Comparison of ENCODE assay signal across 21 mouse cellular contexts in the genomic region with DNA sequence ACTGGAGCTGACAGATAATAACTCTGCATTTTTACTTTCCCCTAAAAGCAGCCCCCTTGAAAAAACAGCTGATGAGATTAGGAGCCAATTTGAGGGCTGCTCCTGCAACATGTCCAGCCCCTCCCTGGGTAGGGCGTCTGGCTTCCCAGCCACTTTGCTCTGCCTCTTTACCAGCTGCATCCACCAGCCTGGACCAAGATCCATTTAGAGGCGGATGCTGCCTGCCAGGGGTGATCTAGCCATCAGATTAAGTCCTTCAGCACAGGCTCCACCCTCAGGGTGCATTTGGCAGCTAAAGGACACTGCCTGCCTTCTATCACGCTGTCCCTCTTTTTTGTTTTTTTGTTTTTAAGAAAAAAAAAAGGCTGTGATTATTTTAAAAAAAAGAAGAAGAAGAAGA.
DNase-seq lines count a peak whose midpoint lies in the region; ATAC-seq and TF ChIP-seq lines count a peak whose summit lies in the region.
"Had no signal": no experiment of that assay in that cellular context is flagged by ENCODE, and none has a peak within 500 bp of the region (broad histone marks: within the 10 kb centered on the region; RNA-seq: fewer than 3 reads in every experiment).

No protein-coding gene starts in this region.

- no peaks in the 10 kb centered on the region for H3K9me3 ChIP-seq in intestine, embryonic 14.5 days (ENCODE audit: control insufficient read depth, low read length)
- H3K9me3 ChIP-seq in intestine, postnatal 0 days (ENCODE audit: control insufficient read depth) = no peaks in the 10 kb centered on the region
- no peaks in the 10 kb centered on the region for H3K9me3 ChIP-seq in liver, embryonic 12.5 days (replicated peaks)
- H3K9me3 ChIP-seq: embryonic facial prominence, embryonic 12.5 days; forebrain, embryonic 12.5 days; heart, embryonic 10.5 days; hindbrain, embryonic 13.5 days had no signal

- no peak overlapping the region for H3K4me3 ChIP-seq in intestine, embryonic 14.5 days (ENCODE audit: low read depth, low read length)
- H3K4me3 ChIP-seq in intestine, postnatal 0 days (ENCODE audit: low read depth, low read length) = no peak overlapping the region
- no peak overlapping the region for H3K4me3 ChIP-seq in liver, embryonic 12.5 days
- H3K4me3 ChIP-seq: embryonic facial prominence, embryonic 12.5 days; forebrain, embryonic 12.5 days; heart, embryonic 10.5 days; hindbrain, embryonic 13.5 days had no signal

- H3K4me1 ChIP-seq in intestine, embryonic 14.5 days (replicated peaks; ENCODE audit: control insufficient read depth, insufficient read depth, low read length) = no peaks in the 10 kb centered on the region
- H3K4me1 ChIP-seq in intestine, postnatal 0 days (replicated peaks; ENCODE audit: control insufficient read depth, insufficient read depth, low read length) = no peaks in the 10 kb centered on the region
- no peaks in the 10 kb centered on the region for H3K4me1 ChIP-seq in liver, embryonic 12.5 days

- WGBS in intestine, embryonic 14.5 days = 28% methylated on average over 3 of the region's 3 CpGs
- WGBS in intestine, postnatal 0 days = 50% methylated on average over 3 of the region's 3 CpGs
- WGBS in liver, embryonic 12.5 days (ENCODE audit: insufficient replicate concordance) = 31% methylated on average over 3 of the region's 3 CpGs

- 0 out of 2 replicates have a peak, but pooled peaks have one; percentile 42 for ATAC-seq in intestine, embryonic 14.5 days (replicated peaks; ENCODE audit: low FRiP score, low TSS enrichment, low read depth)
- ATAC-seq in intestine, postnatal 0 days = no peak
- ATAC-seq in liver, embryonic 12.5 days = no peak
- ATAC-seq: activated CD4-positive, CD25-positive, alpha-beta regulatory T cell, adult 4 months; forebrain, embryonic 16.5 days; Patski had no signal

- H3K36me3 ChIP-seq in intestine, embryonic 14.5 days (ENCODE audit: control insufficient read depth, insufficient read depth, low read length) = peaks cover 4% of the 10 kb centered on the region; the same call in 1 of the 2 replicates
- no peaks in the 10 kb centered on the region for H3K36me3 ChIP-seq in intestine, postnatal 0 days (ENCODE audit: control insufficient read depth, insufficient read depth)
- no peaks in the 10 kb centered on the region for H3K36me3 ChIP-seq in liver, embryonic 12.5 days
- H3K36me3 ChIP-seq: forebrain, embryonic 12.5 days; hindbrain, embryonic 13.5 days had no signal

- H3K4me2 ChIP-seq in intestine, embryonic 14.5 days (ENCODE audit: low read length) = no peak overlapping the region
- H3K4me2 ChIP-seq in intestine, postnatal 0 days (replicated peaks; ENCODE audit: low read depth) = no peak overlapping the region
- no peak overlapping the region for H3K4me2 ChIP-seq in liver, embryonic 12.5 days
- H3K4me2 ChIP-seq: embryonic facial prominence, embryonic 12.5 days; forebrain, embryonic 12.5 days; hindbrain, embryonic 13.5 days had no signal

- H3K27me3 ChIP-seq in intestine, embryonic 14.5 days (replicated peaks; ENCODE audit: control insufficient read depth, insufficient read depth, low read length) = no peaks in the 10 kb centered on the region
- H3K27me3 ChIP-seq in intestine, postnatal 0 days (replicated peaks; ENCODE audit: control insufficient read depth, insufficient read depth, low read length) = no peaks in the 10 kb centered on the region
- H3K27me3 ChIP-seq in liver, embryonic 12.5 days (replicated peaks) = peaks cover 8% of the 10 kb centered on the region
- H3K27me3 ChIP-seq: hindbrain, embryonic 13.5 days had no signal

- H3K9ac ChIP-seq in intestine, embryonic 14.5 days (ENCODE audit: low read length) = no peak overlapping the region
- no peak overlapping the region for H3K9ac ChIP-seq in intestine, postnatal 0 days (ENCODE audit: low read depth, low read length)
- no peak overlapping the region for H3K9ac ChIP-seq in liver, embryonic 12.5 days
- H3K9ac ChIP-seq: embryonic facial prominence, embryonic 12.5 days; forebrain, embryonic 12.5 days; hindbrain, embryonic 13.5 days had no signal

- no peak for TF ChIP-seq CTCF in intestine, postnatal 0 days (IDR thresholded peaks at IDR 0.05; ENCODE audit: low read depth)

- peak; percentile 43 for DNase-seq in adrenal gland, adult 2 months
- DNase-seq in adrenal gland, postnatal 4 days (ENCODE audit: low spot score in 2 of 2) = no peak
- no peak for DNase-seq in intestine, embryonic 14.5 days (ENCODE audit: low spot score)
- peak; percentile 30 to 32 for DNase-seq in adrenal gland, postnatal 36 days
- DNase-seq in right cerebral cortex, postnatal 14 days = no peak
- DNase-seq: cerebellum, adult 18-20 months; cerebellum, postnatal 14 days; gastrocnemius, postnatal 10 days; heart, adult 18-20 months; heart, postnatal 10 days; heart, postnatal 4 days; kidney, adult 2 months had no signal

- H3K27ac ChIP-seq in intestine, embryonic 14.5 days (ENCODE audit: low read depth) = no peak overlapping the region
- no peak overlapping the region for H3K27ac ChIP-seq in intestine, postnatal 0 days (ENCODE audit: low read depth, low read length)
- no peak overlapping the region for H3K27ac ChIP-seq in liver, embryonic 12.5 days
- H3K27ac ChIP-seq: embryonic facial prominence, embryonic 12.5 days; forebrain, embryonic 12.5 days; heart, embryonic 10.5 days; hindbrain, embryonic 13.5 days had no signal

Comparison
In these comparisons a context has a peak if more than half of its experiments do, and no peak if none do; other contexts are left out.
1. DNase-seq: peak in adrenal gland, adult 2 months (single experiment) and adrenal gland, postnatal 36 days (2 of 2); none in adrenal gland, postnatal 4 days (0 of 2), intestine, embryonic 14.5 days (single experiment) and right cerebral cortex, postnatal 14 days (single experiment).